Mouse (Mus musculus) intestine, embryonic 16.5 days (tissue): ENCODE results near the gene Pdcd4. TPM values are rescaled to one million over a fixed set of nuclear protein-coding genes. Genes with fewer than 3 reads are reported as not detected.
A peak's percentile ranks its signal among the peaks of the same experiment; 100 is the strongest.
"Not testable (repeated sequence)": the region's sequence is repeated elsewhere in the genome, so short reads cannot be mapped to it uniquely, and the experiment has no call there.

ENCODE experiments used
- ATAC-seq: fragments of 200-750 bp; cut with Nextera tagmentation; 2 replicates; pipeline ENCODE4 v1.8.0; 2017; ENCODE audit warnings: moderate TSS enrichment, moderate library complexity
- H3K27ac ChIP-seq: fragments of 300-500 bp; sonication (generic); 2 replicates; pipeline ENCODE4 v1.5.1; 2014; ENCODE audit warnings: mild to moderate bottlenecking, low read length
- H3K27me3 ChIP-seq: fragments of 300-500 bp; sonication (generic); replicated peaks from 2 replicates; pipeline ENCODE4 v1.6.1; 2014; ENCODE audit warnings: low read length, control low read depth, mixed read lengths; ENCODE audit not compliant: control insufficient read depth, insufficient read depth
- H3K36me3 ChIP-seq: fragments of 300-500 bp; sonication (generic); 2 replicates; pipeline ENCODE4 v1.6.1; 2014; ENCODE audit warnings: low read length, control low read depth; ENCODE audit not compliant: control insufficient read depth, insufficient read depth
- H3K4me1 ChIP-seq: fragments of 300-500 bp; sonication (generic); 2 replicates; pipeline ENCODE4 v1.6.1; 2014; ENCODE audit warnings: low read length, control low read depth, mixed read lengths; ENCODE audit not compliant: control insufficient read depth, insufficient read depth
- H3K4me2 ChIP-seq: fragments of 300-500 bp; sonication (generic); 2 replicates; pipeline ENCODE4 v1.6.1; 2014; ENCODE audit warnings: low read depth, low read length, control low read depth
- H3K4me3 ChIP-seq: fragments of 300-500 bp; sonication (generic); 2 replicates; pipeline ENCODE4 v1.5.1; 2014; ENCODE audit warnings: mild to moderate bottlenecking, low read length
- H3K9ac ChIP-seq: fragments of 300-500 bp; sonication (generic); 2 replicates; pipeline ENCODE4 v1.6.1; 2014; ENCODE audit warnings: low read depth, low read length
- H3K9me3 ChIP-seq: fragments of 300-500 bp; sonication (generic); 2 replicates; pipeline ENCODE4 v1.6.1; 2016; ENCODE audit warnings: low read length, control low read depth; ENCODE audit not compliant: control insufficient read depth
- WGBS: fragments of 180-500 bp; shearing (Covaris S2); extraction: QIAGEN DNeasy Blood & Tissue Kit; methylation state at CpG from one replicate; pipeline ENCODE4 v1.1.7; 2014; 5-methylcytosine and 5-hydroxymethylcytosine counted together
- polyA plus RNA-seq: library from polyadenylated mRNA; unstranded; fragments of >200 nt; fragmentation: Nextera tagmentation; extraction: Ambion mirVana; gene quantifications from 2 replicates; pipeline ENCODE4 v1.2.1, GENCODE M21; 2015

The Pdcd4 gene
- polyA plus RNA-seq, 1 experiment from 2014 or later = 65.7 TPM

DNA sequence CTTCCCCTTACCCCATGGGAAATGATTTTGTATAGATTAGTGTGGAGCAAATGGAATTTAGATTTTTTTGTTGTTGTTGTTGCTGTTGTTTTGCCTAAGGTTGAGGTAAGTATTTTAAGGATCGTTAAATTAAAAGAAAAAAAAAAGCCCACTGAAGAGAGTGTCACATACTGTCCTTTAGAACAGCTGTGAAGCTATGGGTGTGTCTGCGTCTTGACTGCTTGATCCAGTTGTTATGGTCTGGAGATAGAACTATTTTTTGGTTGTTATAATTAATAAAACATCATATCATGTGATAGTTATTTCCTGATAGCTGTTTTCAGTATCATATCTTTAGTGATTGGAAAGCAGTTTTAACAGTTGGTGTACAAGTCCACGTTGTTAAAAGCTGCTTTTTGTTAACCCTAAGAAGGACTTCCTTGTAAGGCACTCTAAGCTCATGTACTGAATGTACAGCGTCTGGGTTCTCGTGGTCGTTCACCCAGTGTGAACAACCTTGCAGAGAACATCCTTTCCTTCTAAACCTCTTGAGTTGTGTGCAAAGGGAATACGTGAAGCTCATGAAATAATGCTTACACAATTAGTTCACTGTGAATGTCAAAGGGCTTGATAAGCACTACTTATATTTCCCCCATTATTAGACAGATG lies 12.9 kb downstream of the Pdcd4 start:
- peak overlapping the region; percentile 75 for H3K4me2 ChIP-seq
- H3K9ac ChIP-seq = no peak overlapping the region
- H3K4me3 ChIP-seq = peak overlapping the region; percentile 97; the same call in 1 of the 2 replicates
- no peak overlapping the region for H3K27ac ChIP-seq
- no peaks in the 10 kb centered on the region; the same call in 1 of the 2 replicates for H3K36me3 ChIP-seq
- 53% methylated on average over 7 of the region's 7 CpGs for WGBS
- no peaks in the 10 kb centered on the region for H3K9me3 ChIP-seq
- peaks cover 14% of the 10 kb centered on the region for H3K4me1 ChIP-seq
- ATAC-seq = no peak
- H3K27me3 ChIP-seq = no peaks in the 10 kb centered on the region

DNA sequence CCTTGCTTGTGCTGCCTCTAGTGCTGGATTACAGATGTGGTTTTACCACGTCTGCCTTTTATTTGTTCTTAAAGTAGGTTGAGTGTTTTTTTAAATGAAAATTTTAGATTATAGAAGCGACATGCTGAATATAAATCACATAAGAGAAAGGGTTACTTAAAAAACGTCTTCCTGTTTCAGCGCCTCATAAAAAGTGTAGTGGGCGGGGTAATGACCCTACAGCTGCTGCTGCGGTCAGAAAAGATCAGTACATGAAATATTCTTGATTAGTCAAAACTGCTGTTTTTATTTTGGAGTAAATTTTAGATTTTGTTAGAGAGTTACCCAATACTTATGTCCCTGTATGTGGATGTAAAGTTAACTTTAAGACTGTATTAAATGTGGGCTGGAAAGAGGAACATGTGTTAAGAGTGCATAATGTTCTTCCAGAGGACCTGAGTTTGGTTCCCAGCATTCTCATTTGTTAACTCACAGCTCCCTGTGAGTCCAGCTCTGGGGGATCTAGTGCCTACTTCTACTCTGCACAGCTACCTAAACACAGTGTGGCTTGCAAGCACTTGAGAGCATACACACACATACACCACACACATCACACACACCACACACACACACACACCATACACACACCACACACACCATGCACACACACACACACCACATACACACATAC lies 14.1 kb downstream of the Pdcd4 start:
- Histone ChIP-seq H3K4me3 (no peak overlapping the region), H3K4me1 (peaks cover 14% of the 10 kb centered on the region), H3K9ac (no peak overlapping the region), H3K27ac (no peak overlapping the region), H3K9me3 (no peaks in the 10 kb centered on the region), H3K4me2 (peak overlapping the region; percentile 35; the same call in 1 of the 2 replicates), H3K27me3 (no peaks in the 10 kb centered on the region), H3K36me3 (no peaks in the 10 kb centered on the region; the same call in 1 of the 2 replicates)
- WGBS = 34% methylated on average over 6 of the region's 6 CpGs
- ATAC-seq = no peak

DNA sequence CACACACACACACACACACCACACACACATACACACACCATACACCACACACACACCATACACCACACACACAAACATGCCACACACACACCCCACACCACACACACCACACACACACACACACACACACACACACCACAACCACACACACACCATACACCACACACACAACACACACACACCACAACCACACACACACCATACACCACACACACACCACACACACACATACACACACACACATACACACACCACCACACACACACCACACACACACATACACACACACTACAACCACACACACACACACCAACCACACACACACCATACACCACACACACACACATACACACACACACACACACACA lies 14.7 kb downstream of the Pdcd4 start:
- not testable (repeated sequence) for ATAC-seq, H3K27ac ChIP-seq, H3K9ac ChIP-seq, H3K4me2 ChIP-seq, H3K9me3 ChIP-seq, H3K27me3 ChIP-seq, H3K36me3 ChIP-seq, H3K4me3 ChIP-seq
- H3K4me1 ChIP-seq = peaks cover 14% of the 10 kb centered on the region

DNA sequence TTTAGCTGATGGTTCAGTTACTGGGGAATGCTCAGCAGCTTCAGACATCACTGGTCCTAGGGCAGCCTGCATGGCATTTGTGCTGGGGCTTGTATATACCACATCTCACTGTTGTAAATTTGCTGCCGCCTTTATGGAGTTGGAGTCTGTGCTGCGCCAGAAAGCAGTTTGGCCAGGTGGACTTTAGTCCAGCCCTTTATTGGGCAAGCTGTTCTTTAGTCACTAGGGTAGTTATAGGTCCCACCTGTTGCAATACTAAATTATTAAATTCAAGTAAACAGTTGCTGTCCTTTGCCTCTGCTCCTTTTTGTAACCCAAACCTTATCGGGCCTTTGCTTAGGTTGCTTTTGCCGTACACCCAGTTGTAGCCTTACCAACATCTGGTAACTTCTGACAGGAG lies 22.9 kb downstream of the Pdcd4 start:
- H3K36me3 ChIP-seq = peaks cover 9% of the 10 kb centered on the region; the same call in 1 of the 2 replicates

DNA sequence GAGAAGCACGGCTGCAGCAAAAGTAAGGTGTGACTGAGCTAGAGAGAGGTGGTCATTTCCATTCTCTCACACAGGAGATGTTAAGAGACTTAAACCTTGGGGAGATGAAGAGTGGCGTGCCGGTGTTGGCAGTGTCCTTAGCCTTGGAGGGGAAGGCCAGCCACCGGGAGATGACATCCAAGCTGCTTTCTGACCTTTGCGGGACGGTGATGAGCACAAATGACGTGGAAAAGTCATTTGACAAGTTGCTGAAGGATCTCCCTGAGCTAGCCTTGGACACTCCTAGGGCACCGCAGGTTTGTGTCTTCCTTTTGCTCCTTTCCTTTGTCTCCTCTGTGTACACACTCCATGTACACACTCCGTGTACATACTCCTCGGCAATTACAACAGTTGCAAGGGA lies 27.5 kb downstream of the Pdcd4 start:
- no peak for ATAC-seq
- H3K27ac ChIP-seq = no peak overlapping the region
- H3K9ac ChIP-seq = no peak overlapping the region
- H3K4me2 ChIP-seq = no peak overlapping the region
- peaks cover 13% of the 10 kb centered on the region; the same call in 1 of the 2 replicates for H3K36me3 ChIP-seq
- no peaks in the 10 kb centered on the region for H3K9me3 ChIP-seq
- no peaks in the 10 kb centered on the region for H3K27me3 ChIP-seq
- no peaks in the 10 kb centered on the region for H3K4me1 ChIP-seq
- WGBS = 90% methylated on average over 10 of the region's 10 CpGs
- H3K4me3 ChIP-seq = no peak overlapping the region

More for the DNA sequence above, 22.9 kb downstream of the Pdcd4 start:
- Histone ChIP-seq H3K9ac (no peak overlapping the region), H3K27me3 (no peaks in the 10 kb centered on the region), H3K9me3 (no peaks in the 10 kb centered on the region), H3K4me1 (no peaks in the 10 kb centered on the region), H3K27ac (no peak overlapping the region), H3K4me3 (no peak overlapping the region), H3K4me2 (no peak overlapping the region)
- ATAC-seq = no peak
- WGBS = 90% methylated on average over 4 of the region's 4 CpGs

DNA sequence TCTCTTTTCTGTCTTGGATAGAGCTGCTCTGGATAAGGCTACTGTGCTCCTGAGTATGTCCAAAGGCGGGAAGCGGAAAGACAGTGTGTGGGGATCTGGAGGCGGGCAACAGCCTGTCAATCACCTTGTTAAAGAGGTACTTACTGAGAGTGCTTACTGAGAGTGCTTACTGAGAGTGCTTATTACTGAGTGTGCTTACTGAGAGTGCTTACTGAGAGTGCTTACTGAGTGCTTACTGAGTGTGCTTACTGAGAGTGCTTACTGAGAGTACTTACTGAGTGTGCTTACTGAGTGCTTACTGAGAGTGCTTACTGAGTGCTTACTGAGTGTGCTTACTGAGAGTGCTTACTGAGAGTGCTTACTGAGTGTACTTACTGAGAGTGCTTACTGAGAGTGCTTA lies 30.0 kb downstream of the Pdcd4 start:
- not testable (repeated sequence) for H3K27me3 ChIP-seq, H3K4me1 ChIP-seq, H3K27ac ChIP-seq, H3K9me3 ChIP-seq, H3K4me2 ChIP-seq, H3K4me3 ChIP-seq, H3K9ac ChIP-seq, ATAC-seq
- 93% methylated on average over 3 of the region's 3 CpGs for WGBS
- H3K36me3 ChIP-seq = peaks cover 13% of the 10 kb centered on the region; the same call in 1 of the 2 replicates

DNA sequence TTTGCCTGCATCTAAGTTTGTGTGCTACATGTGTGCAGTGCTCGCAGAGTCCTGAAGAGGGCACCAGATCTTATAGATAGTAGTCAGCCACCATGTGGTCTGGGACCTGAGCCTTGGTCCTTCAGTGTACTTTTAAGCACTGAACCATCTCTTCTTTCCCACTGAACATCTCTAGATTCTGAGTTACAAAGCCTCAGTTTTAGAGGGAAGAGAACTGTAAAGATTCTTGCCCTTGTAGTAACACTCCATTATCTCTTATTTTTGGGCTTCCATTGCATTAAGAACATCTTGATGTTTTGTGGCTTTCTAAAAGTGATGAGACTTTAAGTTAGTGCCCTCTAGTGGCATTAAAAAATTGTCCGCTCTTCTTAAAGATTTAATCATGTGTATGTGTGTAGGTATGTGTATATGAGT lies 33.3 kb downstream of the Pdcd4 start:
- peaks cover 15% of the 10 kb centered on the region; the same call in 1 of the 2 replicates for H3K36me3 ChIP-seq
- 92% methylated on average over 2 of the region's 2 CpGs for WGBS

DNA sequence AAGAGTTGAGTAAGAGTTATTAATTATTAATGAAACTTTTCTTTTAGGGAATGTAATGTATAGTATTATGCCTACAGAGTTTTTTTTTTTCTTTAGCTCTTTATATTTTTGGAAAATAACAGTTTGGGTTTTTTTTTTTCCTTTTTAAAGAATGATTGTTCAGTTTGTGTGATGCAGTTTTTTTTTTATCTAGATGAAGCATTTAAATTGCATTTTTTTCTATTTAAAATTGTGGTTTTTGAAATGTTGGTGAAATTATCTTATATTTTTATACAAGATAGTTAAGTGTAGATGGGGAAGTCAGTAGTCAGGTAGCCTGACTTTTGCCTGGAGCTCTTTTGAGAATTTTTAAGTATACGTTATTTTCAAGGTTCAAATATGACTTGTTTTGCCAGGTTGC lies 34.7 kb downstream of the Pdcd4 start:
- Histone ChIP-seq H3K36me3 (peaks cover 13% of the 10 kb centered on the region; the same call in 1 of the 2 replicates), H3K4me3 (no peak overlapping the region), H3K9ac (no peak overlapping the region), H3K9me3 (no peaks in the 10 kb centered on the region), H3K27me3 (no peaks in the 10 kb centered on the region), H3K4me1 (no peaks in the 10 kb centered on the region), H3K4me2 (no peak overlapping the region), H3K27ac (no peak overlapping the region)
- no peak for ATAC-seq
- WGBS = 89% methylated on average over 1 of the region's 1 CpGs

More for the DNA sequence above, 33.3 kb downstream of the Pdcd4 start:
- H3K4me1 ChIP-seq = no peaks in the 10 kb centered on the region
- H3K4me3 ChIP-seq = no peak overlapping the region
- H3K9ac ChIP-seq = no peak overlapping the region
- no peaks in the 10 kb centered on the region for H3K27me3 ChIP-seq
- H3K9me3 ChIP-seq = no peaks in the 10 kb centered on the region
- no peak overlapping the region for H3K4me2 ChIP-seq
- no peak for ATAC-seq
- no peak overlapping the region for H3K27ac ChIP-seq

DNA sequence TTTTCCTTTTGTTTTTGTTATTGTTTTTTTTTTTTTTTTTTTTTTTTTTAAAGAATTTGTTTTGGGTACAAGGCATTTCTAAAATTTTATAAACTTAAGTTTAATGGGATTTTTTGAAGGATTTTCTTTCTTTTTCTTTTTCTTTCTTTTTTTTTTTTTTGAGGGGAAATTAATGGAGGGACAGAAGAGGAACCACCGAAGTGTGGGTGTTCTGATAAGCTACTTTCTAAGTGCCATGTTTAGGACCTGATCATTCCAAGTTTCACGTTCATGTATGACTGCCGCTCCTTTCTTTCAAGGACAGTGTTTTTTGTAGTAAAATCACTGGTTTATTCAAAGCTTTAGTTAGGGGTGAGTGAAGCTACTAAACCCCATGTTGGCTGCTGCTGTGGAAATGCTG lies 37.2 kb downstream of the Pdcd4 start:
- 93% methylated on average over 3 of the region's 3 CpGs for WGBS
- Histone ChIP-seq H3K4me3 (no peak overlapping the region), H3K27ac (no peak overlapping the region), H3K27me3 (no peaks in the 10 kb centered on the region), H3K4me1 (no peaks in the 10 kb centered on the region), H3K9me3 (no peaks in the 10 kb centered on the region), H3K4me2 (no peak overlapping the region), H3K36me3 (peaks cover 6% of the 10 kb centered on the region; the same call in 1 of the 2 replicates), H3K9ac (no peak overlapping the region)
- no peak for ATAC-seq
